ENCODE assay signal across 11 mouse cellular contexts in the genomic region with DNA sequence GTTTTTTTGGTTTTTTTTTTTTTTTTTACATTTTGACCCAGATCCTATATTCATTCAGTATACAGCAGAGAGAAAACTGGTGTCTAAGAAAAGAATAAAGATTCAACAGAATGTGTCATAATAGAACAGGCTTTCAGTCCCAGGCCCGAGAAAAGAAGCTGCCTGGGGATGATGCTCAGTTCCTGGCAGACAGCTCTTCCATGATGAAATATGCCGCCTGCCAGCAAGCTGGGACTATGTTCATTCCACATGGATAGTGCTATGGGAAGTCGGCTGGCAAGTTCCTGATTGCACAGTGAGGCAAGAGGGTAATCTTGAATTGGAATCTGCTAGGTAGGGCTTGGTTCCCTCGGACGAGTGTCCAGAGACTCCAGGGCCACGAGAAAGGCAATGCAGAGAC. TPM values are rescaled to one million over a fixed set of nuclear protein-coding genes. Genes with fewer than 3 reads are reported as not detected.
DNase-seq lines count a peak whose midpoint lies in the region; ATAC-seq lines count a peak whose summit lies in the region.
"Had no signal": no experiment of that assay in that cellular context is flagged by ENCODE, and none has a peak within 500 bp of the region (broad histone marks: within the 10 kb centered on the region; RNA-seq: fewer than 3 reads in every experiment).

No protein-coding gene starts in this region.

- no peaks in the 10 kb centered on the region for H3K27me3 ChIP-seq in hindbrain, embryonic 11.5 days (ENCODE audit: control insufficient read depth, insufficient read depth, low read length)
- H3K27me3 ChIP-seq: hindbrain, embryonic 15.5 days; liver, embryonic 13.5 days had no signal

- H3K9ac ChIP-seq in hindbrain, embryonic 11.5 days (ENCODE audit: low read depth, low read length) = no peak overlapping the region
- H3K9ac ChIP-seq: hindbrain, embryonic 15.5 days; liver, embryonic 13.5 days had no signal

- H3K27ac ChIP-seq in hindbrain, embryonic 11.5 days (ENCODE audit: low read depth, low read length) = no peak overlapping the region
- H3K27ac ChIP-seq: hindbrain, embryonic 15.5 days; liver, embryonic 13.5 days had no signal

- DNase-seq in left cerebral cortex, adult 18-20 months (ENCODE audit: low spot score in 2 of 2) = peak; percentile 7 to 13
- no peak for DNase-seq in left cerebral cortex, adult 11 months (ENCODE audit: low spot score)
- DNase-seq in cerebellum, adult 9-10 months = peak; percentile 38
- DNase-seq in frontal cortex, postnatal 14 days (ENCODE audit: low spot score in 2 of 2) = peak; percentile 5 to 12
- DNase-seq in right cerebral cortex, adult 18-20 months = peak; percentile 24
- DNase-seq in kidney, adult 8-10 months = no peak
- no peak for DNase-seq in hindbrain, embryonic 11.5 days (ENCODE audit: low spot score)
- DNase-seq: heart, adult 11 months; kidney, postnatal 36 days; liver, embryonic 13.5 days had no signal

- ATAC-seq in hindbrain, embryonic 11.5 days (ENCODE audit: low FRiP score) = no peak

- no peaks in the 10 kb centered on the region for H3K4me1 ChIP-seq in hindbrain, embryonic 11.5 days (replicated peaks; ENCODE audit: control insufficient read depth, insufficient read depth, low read length)
- H3K4me1 ChIP-seq: liver, embryonic 13.5 days had no signal

- WGBS in hindbrain, embryonic 11.5 days = 84% methylated on average over 6 of the region's 6 CpGs

- H3K4me2 ChIP-seq in hindbrain, embryonic 11.5 days (replicated peaks; ENCODE audit: low read depth, low read length) = no peak overlapping the region
- H3K4me2 ChIP-seq: hindbrain, embryonic 15.5 days; liver, embryonic 13.5 days had no signal

- H3K4me3 ChIP-seq in hindbrain, embryonic 11.5 days (ENCODE audit: low read depth, low read length) = no peak overlapping the region
- H3K4me3 ChIP-seq: hindbrain, embryonic 15.5 days; liver, embryonic 13.5 days had no signal

- H3K9me3 ChIP-seq in hindbrain, embryonic 11.5 days (ENCODE audit: control insufficient read depth, low read length) = no peaks in the 10 kb centered on the region
- H3K9me3 ChIP-seq: hindbrain, embryonic 15.5 days; liver, embryonic 13.5 days had no signal

- no peaks in the 10 kb centered on the region for H3K36me3 ChIP-seq in hindbrain, embryonic 11.5 days (ENCODE audit: control insufficient read depth, insufficient read depth, low read length)
- H3K36me3 ChIP-seq: liver, embryonic 13.5 days had no signal

RNA-seq across cellular contexts. Expression of gene Akap17b, which starts 5.1 kb away (rescaled TPM):
- 10 to 100 TPM; 13.5 to 13.6 TPM for total RNA-seq in left cerebral cortex, adult 18-20 months (2021)
- polyA plus RNA-seq in hindbrain, embryonic 11.5 days (2014; fragmentation: Nextera tagmentation; extraction: Ambion mirVana) = 5.0 and 5.9 TPM in 2 replicates

RNA-seq across cellular contexts. Expression of gene Pgrmc1, which starts 42.0 kb away (rescaled TPM):
- total RNA-seq in left cerebral cortex, adult 18-20 months (2021) = 100 to 1,000 TPM; 288 to 323 TPM
- 490 and 494 TPM in 2 replicates for polyA plus RNA-seq in hindbrain, embryonic 11.5 days (2014; fragmentation: Nextera tagmentation; extraction: Ambion mirVana)

Comparison
In these comparisons a context has a peak if more than half of its experiments do, and no peak if none do; other contexts are left out.
1. DNase-seq: peak in left cerebral cortex, adult 18-20 months (2 of 2), cerebellum, adult 9-10 months (single experiment), frontal cortex, postnatal 14 days (2 of 2) and right cerebral cortex, adult 18-20 months (single experiment); none in left cerebral cortex, adult 11 months (single experiment), kidney, adult 8-10 months (0 of 2) and hindbrain, embryonic 11.5 days (single experiment).